Mouse (Mus musculus): ENCODE data around the gene Tbc1d10c. TPM values are rescaled to one million over a fixed set of nuclear protein-coding genes. Genes with fewer than 3 reads are reported as not detected.

Tbc1d10c gene
- total and polyA plus RNA-seq, 3 experiments: 43.5 to 58.5 (median 46.3) TPM

DNA sequence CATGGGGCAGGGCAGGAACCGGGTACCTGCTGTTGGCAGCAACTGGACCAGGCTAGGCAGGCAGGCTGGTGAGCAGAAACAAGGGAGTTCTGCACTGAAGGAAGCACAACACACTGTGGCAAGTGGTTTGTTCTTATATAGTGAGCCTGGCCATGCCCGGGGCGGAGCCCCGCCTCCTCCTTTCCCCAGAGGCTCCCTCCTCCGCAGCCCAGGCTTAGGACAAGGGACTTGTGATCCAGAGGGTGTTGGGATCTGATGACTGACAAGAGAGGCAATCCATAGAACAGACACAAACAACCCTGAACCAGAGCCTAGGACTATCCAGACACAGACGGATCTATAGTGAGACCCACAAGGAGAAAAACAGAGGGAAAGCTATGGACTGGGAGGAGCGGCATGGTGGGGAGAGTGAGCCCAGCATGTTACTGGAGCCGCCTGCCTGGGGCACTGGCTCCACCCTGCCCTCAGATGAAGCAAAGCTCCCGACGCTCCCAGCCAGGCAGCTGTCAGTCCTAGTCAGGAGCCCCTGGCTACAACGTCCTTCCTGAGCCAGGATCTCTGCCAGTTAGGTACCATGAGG is 15.6 kb downstream of the Tbc1d10c start, which contains the start of gene Carns1:
Gene Carns1 (minus strand): TSS at position 112 of the 580 bp plus-strand sequence.
- Histone ChIP-seq H3K9me3 (replicated peaks; ENCODE audit: low read length) (no peaks in the 10 kb centered on the region), H3K4me3 (replicated peaks in 1 of 3; ENCODE audit: low read depth in 2 of 3, low read length in 2 of 3, poor library complexity in 1 of 3) (no peak within 1 kb of the TSS), H3K79me2 (replicated peaks; ENCODE audit: control insufficient read depth, extremely low read depth, insufficient read depth, poor library complexity, severe bottlenecking) (no peaks in the 10 kb centered on the region), H3K36me3 (replicated peaks in 1 of 2; ENCODE audit: control insufficient read depth in 1 of 2, insufficient read depth in 1 of 2, low read length in 1 of 2) (peaks cover 7 to 60% of the 10 kb centered on the region in 2 experiments), H3K9ac (ENCODE audit: insufficient read depth, low read depth) (no peak within 1 kb of the TSS), H3K4me2 (ENCODE audit: insufficient read depth, low read depth, poor library complexity, severe bottlenecking) (no peak within 1 kb of the TSS), H3K27me3 (replicated peaks) (no peaks in the 10 kb centered on the region), H3K4me1 (ENCODE audit: control insufficient read depth in 1 of 2, insufficient read depth in 2 of 2) (peaks cover 6 to 36% of the 10 kb centered on the region in 2 experiments), H3K27ac (ENCODE audit: insufficient read depth, low read depth) (no peak within 1 kb of the TSS)
- no peak for TF ChIP-seq ZMIZ1 (IDR thresholded peaks at IDR 0.05; ENCODE audit: low read depth, low read length)
- no peak for TF ChIP-seq NRF1 (IDR thresholded peaks at IDR 0.05; ENCODE audit: low read depth, low read length)
- no peak for TF ChIP-seq ZKSCAN1 (IDR thresholded peaks at IDR 0.05; ENCODE audit: borderline replicate concordance, low read depth, low read length)
- dilution Hi-C loops (cut with MboI; ENCODE audit: extremely low pct_ligation_motif_present, extremely low pct_unique_long_range_greater_than_20kb, low sequenced_read_pairs) (no loop called here), in situ Hi-C loops (cut with MboI; ENCODE audit: low pct_ligation_motif_present, low pct_unique_long_range_greater_than_20kb, low sequenced_read_pairs) (no loop called here)
- no peak for DNase-seq (ENCODE audit: extremely low read depth)

DNA sequence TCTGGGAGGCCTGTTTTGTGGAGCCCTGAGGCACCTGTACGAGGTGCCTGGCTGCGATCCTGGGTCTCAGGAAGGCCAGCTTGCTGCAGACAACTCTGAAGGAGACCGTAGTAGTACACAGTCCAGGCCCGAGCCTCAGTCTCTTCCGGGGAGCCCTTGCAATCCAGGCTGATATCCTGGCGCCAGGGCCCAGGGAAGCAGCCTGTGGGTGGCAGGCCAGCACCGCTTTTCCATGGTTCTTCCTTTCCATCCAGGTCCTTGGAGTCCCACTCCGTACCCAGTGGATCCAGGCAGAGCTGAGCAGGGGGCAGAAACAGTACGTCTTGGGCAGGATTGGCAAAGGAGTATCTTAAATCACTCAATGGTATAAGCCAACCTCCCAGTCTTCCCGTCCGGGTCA is 18.2 kb downstream of the Tbc1d10c start:
- no peak overlapping the region for H3K4me3 ChIP-seq (replicated peaks in 1 of 3; ENCODE audit: low read depth in 2 of 3, low read length in 2 of 3, poor library complexity in 1 of 3)
- peaks cover 2% of the 10 kb centered on the region for H3K9me3 ChIP-seq (replicated peaks; ENCODE audit: low read length)
- in situ Hi-C loops (cut with MboI; ENCODE audit: low pct_ligation_motif_present, low pct_unique_long_range_greater_than_20kb, low sequenced_read_pairs) (no loop called here), dilution Hi-C loops (cut with MboI; ENCODE audit: extremely low pct_ligation_motif_present, extremely low pct_unique_long_range_greater_than_20kb, low sequenced_read_pairs) (no loop called here)
- TF ChIP-seq KAT2A (IDR thresholded peaks at IDR 0.05; ENCODE audit: insufficient replicate concordance, low read length) (no peak), MYC (IDR thresholded peaks at IDR 0.05; ENCODE audit: low read depth, low read length) (no peak), POLR2A (IDR thresholded peaks at IDR 0.05; ENCODE audit: low read depth, low read length) (no peak), EP300 (IDR thresholded peaks at IDR 0.05; ENCODE audit: low read length) (no peak), RAD21 (IDR thresholded peaks at IDR 0.05; ENCODE audit: low read depth, low read length) (no peak), MAZ (IDR thresholded peaks at IDR 0.05; ENCODE audit: low read depth, low read length) (no peak), USF1 (IDR thresholded peaks at IDR 0.05; ENCODE audit: low read depth, low read length) (no peak), ETS1 (conservative IDR thresholded peaks at IDR 0.05; ENCODE audit: low read depth, low read length) (no peak), ZMIZ1 (IDR thresholded peaks at IDR 0.05; ENCODE audit: low read depth, low read length) (no peak), ELF1 (IDR thresholded peaks at IDR 0.05; ENCODE audit: low read depth, low read length) (no peak)
- no peaks in the 10 kb centered on the region for H3K27me3 ChIP-seq (replicated peaks)
- peaks cover 0 to 41% of the 10 kb centered on the region in 2 experiments for H3K36me3 ChIP-seq (replicated peaks in 1 of 2; ENCODE audit: control insufficient read depth in 1 of 2, insufficient read depth in 1 of 2, low read length in 1 of 2)
- H3K4me2 ChIP-seq (ENCODE audit: insufficient read depth, low read depth, poor library complexity, severe bottlenecking): no peak overlapping the region
- DNase-seq (ENCODE audit: extremely low read depth): no peak
- no peaks in the 10 kb centered on the region for H3K79me2 ChIP-seq (replicated peaks; ENCODE audit: control insufficient read depth, extremely low read depth, insufficient read depth, poor library complexity, severe bottlenecking)
- H3K4me1 ChIP-seq (ENCODE audit: control insufficient read depth in 1 of 2, insufficient read depth in 2 of 2): peaks cover 11 to 45% of the 10 kb centered on the region in 2 experiments
- H3K9ac ChIP-seq (ENCODE audit: insufficient read depth, low read depth): no peak overlapping the region
- H3K27ac ChIP-seq (ENCODE audit: insufficient read depth, low read depth): no peak overlapping the region
